Mouse (Mus musculus): Measurements from ENCODE around the gene P2ry6. TPM values are rescaled to one million over a fixed set of nuclear protein-coding genes. Genes with fewer than 3 reads are reported as not detected.
A peak's percentile ranks its signal among the peaks of the same experiment; 100 is the strongest.

P2ry6 gene
- polyA plus RNA-seq, 1 experiment from 2014 or later, result 11.9 TPM

DNA sequence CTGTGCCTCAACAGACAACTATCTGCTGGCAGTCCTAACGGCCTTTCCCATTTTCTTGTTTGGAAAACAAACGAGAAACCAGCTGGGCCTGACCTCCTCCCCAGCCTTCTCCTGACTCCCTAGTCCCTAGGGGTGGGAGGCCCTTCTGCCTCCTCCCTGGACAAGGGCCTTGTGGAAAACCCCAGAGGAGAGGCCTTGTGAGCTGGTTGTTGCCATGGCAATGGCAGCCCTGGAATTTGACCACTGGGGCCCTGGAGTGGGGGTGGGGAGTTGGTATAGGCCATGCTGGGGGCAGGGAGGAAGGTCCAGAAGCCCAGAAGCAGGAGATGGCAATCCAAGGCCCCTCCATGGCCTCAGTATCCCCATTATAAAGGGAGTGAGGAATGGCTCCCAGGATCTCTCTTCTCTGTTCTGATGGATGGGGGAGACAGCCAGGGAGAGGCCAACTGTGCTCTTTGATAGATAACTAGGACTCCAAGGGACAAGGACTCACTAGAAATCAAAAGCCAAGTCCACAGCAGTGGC lies 63.1 kb downstream of the P2ry6 start:
- Histone ChIP-seq H3K4me1 (replicated peaks; ENCODE audit: control insufficient read depth, insufficient read depth, low read length) (peaks cover 46% of the 10 kb centered on the region), H3K4me2 (ENCODE audit: low read length) (peak overlapping the region; percentile 15; the same call in 1 of the 2 replicates), H3K27ac (ENCODE audit: low read depth) (peak overlapping the region; percentile 52; the same call in 1 of the 2 replicates), H3K4me3 (ENCODE audit: low read depth, low read length) (no peak overlapping the region), H3K9me3 (ENCODE audit: control insufficient read depth, low read length) (no peaks in the 10 kb centered on the region), H3K9ac (ENCODE audit: low read length) (0 out of 2 replicates have a peak overlapping the region, but pooled peaks have one; percentile 10), H3K27me3 (replicated peaks; ENCODE audit: control insufficient read depth, insufficient read depth, low read length) (no peaks in the 10 kb centered on the region), H3K36me3 (ENCODE audit: control insufficient read depth, insufficient read depth, low read length) (peaks cover 22% of the 10 kb centered on the region)
- DNase-seq (ENCODE audit: low spot score), result no peak
- 10% methylated on average over 2 of the region's 2 CpGs for WGBS
- ATAC-seq (replicated peaks; ENCODE audit: low FRiP score, low TSS enrichment, low read depth), result no peak

DNA sequence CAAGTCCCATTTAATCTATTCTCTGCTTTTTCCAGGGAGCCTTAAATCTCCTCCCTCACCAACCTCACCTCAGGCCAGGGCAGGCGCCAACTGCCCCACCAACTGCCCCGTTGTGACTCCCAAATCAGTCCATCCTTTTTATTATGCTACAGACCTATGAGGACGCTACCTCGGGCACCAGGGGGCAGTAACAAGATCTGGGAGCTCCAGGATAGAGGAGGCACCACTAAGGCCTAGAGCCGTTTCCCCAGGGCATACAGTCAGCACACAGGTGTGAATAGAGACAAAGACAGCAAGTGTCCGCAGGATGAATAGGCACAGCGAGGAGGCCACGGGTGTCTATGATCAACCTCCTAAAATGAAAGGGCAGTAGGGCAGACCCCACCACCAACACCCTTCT lies 65.9 kb downstream of the P2ry6 start:
- H3K4me3 ChIP-seq (ENCODE audit: low read depth, low read length), result no peak overlapping the region
- H3K27ac ChIP-seq (ENCODE audit: low read depth), result no peak overlapping the region
- DNase-seq (ENCODE audit: low spot score) (no peak), ATAC-seq (replicated peaks; ENCODE audit: low FRiP score, low TSS enrichment, low read depth) (no peak)
- H3K36me3 ChIP-seq (ENCODE audit: control insufficient read depth, insufficient read depth, low read length), result 0 out of 2 replicates have a peak, but pooled peaks cover 28% of the 10 kb centered on the region
- H3K4me2 ChIP-seq (ENCODE audit: low read length), result no peak overlapping the region
- H3K27me3 ChIP-seq (replicated peaks; ENCODE audit: control insufficient read depth, insufficient read depth, low read length), result no peaks in the 10 kb centered on the region
- H3K9ac ChIP-seq (ENCODE audit: low read length), result no peak overlapping the region
- WGBS, result 52% methylated on average over 8 of the region's 8 CpGs
- H3K9me3 ChIP-seq (ENCODE audit: control insufficient read depth, low read length), result no peaks in the 10 kb centered on the region
- peaks cover 42% of the 10 kb centered on the region for H3K4me1 ChIP-seq (replicated peaks; ENCODE audit: control insufficient read depth, insufficient read depth, low read length)

DNA sequence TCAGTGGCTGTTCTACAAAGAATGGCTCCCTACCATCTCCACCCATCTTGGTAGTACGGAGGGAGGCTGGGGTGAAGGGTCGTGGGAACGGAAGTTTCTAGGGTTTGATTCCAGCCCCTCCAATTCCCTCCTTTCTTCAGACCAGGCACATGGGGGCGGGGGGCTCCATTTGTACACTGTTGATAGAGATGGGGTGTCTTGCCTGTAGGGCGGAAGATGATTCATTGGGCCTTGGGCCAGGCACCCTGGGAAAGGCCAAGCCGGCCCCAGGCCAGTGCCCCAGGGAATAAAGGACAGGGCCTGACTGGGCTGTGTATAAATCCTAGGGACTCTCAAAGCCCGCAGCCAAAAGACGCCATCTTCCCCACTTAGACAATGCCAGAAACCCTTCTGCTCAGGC lies 66.4 kb downstream of the P2ry6 start:
- peaks cover 42% of the 10 kb centered on the region for H3K4me1 ChIP-seq (replicated peaks; ENCODE audit: control insufficient read depth, insufficient read depth, low read length)
- H3K36me3 ChIP-seq (ENCODE audit: control insufficient read depth, insufficient read depth, low read length), result 0 out of 2 replicates have a peak, but pooled peaks cover 26% of the 10 kb centered on the region
- H3K4me2 ChIP-seq (ENCODE audit: low read length), result peak overlapping the region; percentile 20; the same call in 1 of the 2 replicates
- ATAC-seq (replicated peaks; ENCODE audit: low FRiP score, low TSS enrichment, low read depth) (no peak; the same call in 1 of the 2 replicates), DNase-seq (ENCODE audit: low spot score) (no peak)
- H3K27ac ChIP-seq (ENCODE audit: low read depth), result peak overlapping the region; percentile 70
- H3K4me3 ChIP-seq (ENCODE audit: low read depth, low read length), result no peak overlapping the region
- no peaks in the 10 kb centered on the region for H3K27me3 ChIP-seq (replicated peaks; ENCODE audit: control insufficient read depth, insufficient read depth, low read length)
- H3K9me3 ChIP-seq (ENCODE audit: control insufficient read depth, low read length), result no peaks in the 10 kb centered on the region
- H3K9ac ChIP-seq (ENCODE audit: low read length), result no peak overlapping the region
- 76% methylated on average over 8 of the region's 8 CpGs for WGBS

DNA sequence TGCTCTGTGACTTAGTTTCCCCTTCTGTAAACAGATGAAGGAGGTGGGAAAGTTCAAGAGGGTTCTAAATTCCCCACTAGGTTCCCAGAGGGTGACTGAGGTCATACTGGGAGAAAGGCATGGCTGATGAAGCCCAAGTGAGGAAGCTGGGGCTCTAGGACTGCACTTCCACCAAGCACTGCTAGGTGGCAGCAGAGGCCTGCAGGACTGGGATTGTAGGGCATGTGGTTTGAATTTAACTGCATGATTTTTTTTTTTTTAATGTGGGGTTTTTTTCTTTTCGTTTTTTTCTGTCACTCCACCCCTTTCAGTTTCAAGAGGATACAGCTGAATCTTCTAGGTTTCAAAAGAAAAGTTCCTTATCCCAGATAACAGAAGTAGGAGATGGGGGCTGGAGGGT lies 67.2 kb downstream of the P2ry6 start:
- peak overlapping the region; percentile 70 for H3K27ac ChIP-seq (ENCODE audit: low read depth)
- no peaks in the 10 kb centered on the region for H3K9me3 ChIP-seq (ENCODE audit: control insufficient read depth, low read length)
- H3K9ac ChIP-seq (ENCODE audit: low read length), result no peak overlapping the region
- DNase-seq (ENCODE audit: low spot score) (peak; percentile 94), ATAC-seq (replicated peaks; ENCODE audit: low FRiP score, low TSS enrichment, low read depth) (0 out of 2 replicates have a peak, but pooled peaks have one; percentile 8)
- H3K4me1 ChIP-seq (replicated peaks; ENCODE audit: control insufficient read depth, insufficient read depth, low read length), result peaks cover 37% of the 10 kb centered on the region
- WGBS, result 0% methylated on average over 1 of the region's 1 CpGs
- H3K36me3 ChIP-seq (ENCODE audit: control insufficient read depth, insufficient read depth, low read length), result 0 out of 2 replicates have a peak, but pooled peaks cover 26% of the 10 kb centered on the region
- peak overlapping the region; percentile 20; the same call in 1 of the 2 replicates for H3K4me2 ChIP-seq (ENCODE audit: low read length)
- H3K4me3 ChIP-seq (ENCODE audit: low read depth, low read length), result no peak overlapping the region
- H3K27me3 ChIP-seq (replicated peaks; ENCODE audit: control insufficient read depth, insufficient read depth, low read length), result no peaks in the 10 kb centered on the region

DNA sequence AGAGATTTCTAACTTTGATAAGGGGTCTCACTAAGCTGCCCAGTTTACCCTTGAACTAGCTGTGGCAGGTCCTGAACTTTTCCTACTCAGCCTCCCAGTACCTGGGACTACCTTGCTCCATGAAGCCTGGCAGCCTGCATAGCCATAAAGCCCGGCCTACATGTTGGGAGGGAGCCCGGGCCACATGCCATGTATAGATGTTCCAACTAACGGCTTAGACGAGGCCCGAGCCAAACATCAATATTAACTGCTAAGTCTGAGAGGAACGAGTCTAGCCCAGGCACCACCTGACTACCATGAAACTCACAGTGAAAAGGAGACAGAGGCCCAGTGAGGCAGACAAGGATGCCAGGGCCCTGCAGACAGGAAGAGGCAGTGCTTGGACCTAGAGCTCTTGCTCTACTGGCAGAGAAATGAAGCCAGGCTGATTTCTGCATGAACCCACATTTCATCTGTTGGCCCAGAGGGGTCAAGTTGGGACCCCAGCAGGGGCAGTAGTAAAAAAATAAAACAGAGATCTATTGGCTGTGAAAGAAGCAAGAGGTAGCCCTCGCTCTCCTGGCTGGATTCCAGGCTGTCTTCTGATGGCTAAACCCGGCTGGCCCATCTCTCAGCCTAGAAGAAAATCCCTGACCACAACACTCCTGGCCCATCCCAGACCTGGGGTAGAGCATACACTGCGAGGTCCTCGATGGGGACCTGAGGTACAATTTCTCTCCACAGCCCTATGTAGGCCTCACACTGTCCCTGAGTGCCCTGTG lies 68.2 kb downstream of the P2ry6 start:
- H3K27ac ChIP-seq (ENCODE audit: low read depth), result no peak overlapping the region
- DNase-seq (ENCODE audit: low spot score), result no peak
- no peak overlapping the region for H3K4me3 ChIP-seq (ENCODE audit: low read depth, low read length)
- no peak overlapping the region for H3K9ac ChIP-seq (ENCODE audit: low read length)
- no peak for ATAC-seq (replicated peaks; ENCODE audit: low FRiP score, low TSS enrichment, low read depth)
- no peak overlapping the region for H3K4me2 ChIP-seq (ENCODE audit: low read length)
- no peaks in the 10 kb centered on the region for H3K27me3 ChIP-seq (replicated peaks; ENCODE audit: control insufficient read depth, insufficient read depth, low read length)
- peaks cover 26% of the 10 kb centered on the region for H3K4me1 ChIP-seq (replicated peaks; ENCODE audit: control insufficient read depth, insufficient read depth, low read length)
- H3K9me3 ChIP-seq (ENCODE audit: control insufficient read depth, low read length), result no peaks in the 10 kb centered on the region
- 0 out of 2 replicates have a peak, but pooled peaks cover 26% of the 10 kb centered on the region for H3K36me3 ChIP-seq (ENCODE audit: control insufficient read depth, insufficient read depth, low read length)
- 92% methylated on average over 10 of the region's 10 CpGs for WGBS

DNA sequence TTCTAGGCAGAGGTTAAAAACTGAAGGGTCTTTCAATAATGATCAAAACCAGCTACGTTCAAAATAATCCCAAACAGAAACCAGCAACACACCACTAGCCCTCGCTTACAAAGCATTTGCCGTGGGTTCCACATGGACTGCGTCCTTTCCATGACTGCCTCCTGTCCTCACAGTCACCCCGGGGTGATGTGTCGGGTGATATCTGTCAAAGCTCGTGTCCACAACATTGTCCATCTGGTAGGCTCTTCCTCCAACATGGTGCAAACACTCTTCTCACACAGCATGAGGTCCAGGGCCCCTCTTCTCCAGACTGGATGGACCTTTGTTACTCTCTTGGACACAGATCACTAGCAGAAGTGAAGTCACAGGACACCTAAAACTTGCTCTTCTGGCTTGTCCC lies 69.4 kb downstream of the P2ry6 start:
- no peaks in the 10 kb centered on the region for H3K9me3 ChIP-seq (ENCODE audit: control insufficient read depth, low read length)
- ATAC-seq (replicated peaks; ENCODE audit: low FRiP score, low TSS enrichment, low read depth) (no peak), DNase-seq (ENCODE audit: low spot score) (no peak)
- WGBS, result 74% methylated on average over 7 of the region's 7 CpGs
- no peak overlapping the region for H3K4me3 ChIP-seq (ENCODE audit: low read depth, low read length)
- no peak overlapping the region for H3K4me2 ChIP-seq (ENCODE audit: low read length)
- H3K9ac ChIP-seq (ENCODE audit: low read length), result no peak overlapping the region
- H3K27ac ChIP-seq (ENCODE audit: low read depth), result no peak overlapping the region
- no peaks in the 10 kb centered on the region for H3K27me3 ChIP-seq (replicated peaks; ENCODE audit: control insufficient read depth, insufficient read depth, low read length)
- 0 out of 2 replicates have a peak, but pooled peaks cover 24% of the 10 kb centered on the region for H3K36me3 ChIP-seq (ENCODE audit: control insufficient read depth, insufficient read depth, low read length)
- H3K4me1 ChIP-seq (replicated peaks; ENCODE audit: control insufficient read depth, insufficient read depth, low read length), result peaks cover 15% of the 10 kb centered on the region

DNA sequence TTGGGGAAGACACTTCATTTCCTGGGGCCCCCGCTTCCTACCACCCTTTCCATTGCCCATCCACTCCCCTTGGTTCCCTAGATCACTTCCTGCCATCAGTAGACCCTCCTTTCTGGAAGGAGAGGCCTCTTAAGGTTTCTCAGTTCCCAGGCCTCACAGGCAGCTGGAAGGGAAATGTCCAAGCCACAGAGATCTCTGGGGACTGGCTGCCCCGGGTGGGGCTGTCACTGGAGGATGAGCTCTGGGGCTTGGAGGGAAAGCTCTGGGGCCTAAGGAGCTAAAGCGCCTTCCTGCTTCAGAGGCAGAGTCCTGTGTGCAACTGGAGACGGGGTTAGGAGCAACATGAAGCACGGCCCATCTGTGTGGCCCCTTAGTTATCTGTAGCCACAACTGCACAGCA lies 69.8 kb downstream of the P2ry6 start:
- Histone ChIP-seq H3K36me3 (ENCODE audit: control insufficient read depth, insufficient read depth, low read length) (0 out of 2 replicates have a peak, but pooled peaks cover 20% of the 10 kb centered on the region), H3K4me2 (ENCODE audit: low read length) (no peak overlapping the region), H3K9ac (ENCODE audit: low read length) (no peak overlapping the region), H3K4me3 (ENCODE audit: low read depth, low read length) (no peak overlapping the region), H3K27me3 (replicated peaks; ENCODE audit: control insufficient read depth, insufficient read depth, low read length) (no peaks in the 10 kb centered on the region), H3K4me1 (replicated peaks; ENCODE audit: control insufficient read depth, insufficient read depth, low read length) (peaks cover 10% of the 10 kb centered on the region), H3K27ac (ENCODE audit: low read depth) (no peak overlapping the region), H3K9me3 (ENCODE audit: control insufficient read depth, low read length) (no peaks in the 10 kb centered on the region)
- DNase-seq (ENCODE audit: low spot score) (no peak), ATAC-seq (replicated peaks; ENCODE audit: low FRiP score, low TSS enrichment, low read depth) (no peak)
- 89% methylated on average over 5 of the region's 5 CpGs for WGBS

DNA sequence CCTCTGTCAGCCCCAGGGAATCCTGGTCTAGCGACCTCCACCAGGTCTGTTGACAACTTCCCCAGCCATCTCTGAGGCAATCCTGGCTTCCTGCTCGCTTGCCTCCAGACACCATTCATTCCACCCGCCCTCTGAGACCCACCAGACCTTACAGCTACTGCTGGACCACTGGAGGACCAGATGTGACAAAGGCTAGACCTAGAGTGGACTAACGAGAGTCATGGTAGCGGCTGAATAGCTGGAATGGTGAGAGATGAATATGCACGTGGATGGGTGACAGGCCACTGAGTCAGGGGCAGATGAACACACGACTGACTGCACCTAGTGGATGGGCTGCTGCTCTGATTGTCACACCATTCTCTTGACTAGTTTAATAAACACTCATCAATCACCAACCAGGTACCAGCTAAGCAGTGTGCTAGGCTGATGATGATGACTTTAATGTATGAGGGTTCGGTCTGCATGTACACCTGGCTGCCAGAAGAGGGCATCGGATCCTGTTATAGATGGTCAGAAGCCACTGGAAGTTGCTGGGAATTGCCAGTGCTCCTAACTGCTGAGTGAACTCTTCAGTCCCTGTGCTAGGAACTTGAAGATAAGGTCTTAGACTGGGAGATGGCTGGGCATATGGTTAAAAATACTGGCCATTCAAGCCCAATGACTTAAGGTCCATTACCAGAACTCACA lies 71.9 kb downstream of the P2ry6 start:
- H3K27me3 ChIP-seq (replicated peaks; ENCODE audit: control insufficient read depth, insufficient read depth, low read length), result no peaks in the 10 kb centered on the region
- H3K4me1 ChIP-seq (replicated peaks; ENCODE audit: control insufficient read depth, insufficient read depth, low read length), result peaks cover 3% of the 10 kb centered on the region
- ATAC-seq (replicated peaks; ENCODE audit: low FRiP score, low TSS enrichment, low read depth) (0 out of 2 replicates have a peak, but pooled peaks have one; percentile 16), DNase-seq (ENCODE audit: low spot score) (no peak)
- no peak overlapping the region for H3K4me3 ChIP-seq (ENCODE audit: low read depth, low read length)
- H3K27ac ChIP-seq (ENCODE audit: low read depth), result no peak overlapping the region
- no peaks in the 10 kb centered on the region for H3K9me3 ChIP-seq (ENCODE audit: control insufficient read depth, low read length)
- no peak overlapping the region for H3K9ac ChIP-seq (ENCODE audit: low read length)
- WGBS, result 77% methylated on average over 9 of the region's 9 CpGs
- H3K4me2 ChIP-seq (ENCODE audit: low read length), result no peak overlapping the region
- 0 out of 2 replicates have a peak, but pooled peaks cover 21% of the 10 kb centered on the region for H3K36me3 ChIP-seq (ENCODE audit: control insufficient read depth, insufficient read depth, low read length)
